Mouse (Mus musculus) olfactory bulb, adult 2 months (tissue): ENCODE results near the gene Cmtm1.

Experiments used
- CTCF ChIP-seq: fragments of 200-500 bp; IDR thresholded peaks from 2 replicates; pipeline ENCODE4 v1.5.1; 2012; ENCODE audit warnings: low read depth, mild to moderate bottlenecking, low read length, moderate library complexity; ENCODE audit not compliant: insufficient read depth
- POLR2A ChIP-seq: fragments of 200-500 bp; IDR thresholded peaks from 2 replicates; pipeline ENCODE4 v1.6.1; 2012; ENCODE audit warnings: mild to moderate bottlenecking, low read depth, low read length, moderate library complexity; ENCODE audit not compliant: insufficient read depth

DNA sequence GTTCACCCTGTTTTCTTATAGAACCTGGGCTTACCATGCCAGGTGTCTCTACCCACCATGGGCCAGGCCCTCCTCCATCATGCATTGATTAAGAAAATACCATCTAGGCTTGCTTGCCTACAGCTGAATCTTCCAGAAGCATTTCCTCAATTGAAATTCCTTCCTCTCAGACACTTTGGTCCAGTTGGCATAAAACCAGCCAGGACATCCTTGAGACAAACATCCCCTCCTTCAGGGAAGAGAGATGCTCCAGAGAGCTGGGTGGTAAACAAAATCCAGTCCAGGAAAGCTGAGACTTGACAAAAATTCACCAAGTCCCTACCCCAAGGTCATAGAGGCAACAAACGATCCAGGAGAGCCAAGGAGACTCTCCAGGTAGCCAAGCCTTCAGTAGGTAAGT lies 24.3 kb upstream of the Cmtm1 start:
- no peak for TF ChIP-seq CTCF
- no peak for TF ChIP-seq POLR2A
